Comparison of ENCODE assay signal across 15 mouse cellular contexts in the genomic region with DNA sequence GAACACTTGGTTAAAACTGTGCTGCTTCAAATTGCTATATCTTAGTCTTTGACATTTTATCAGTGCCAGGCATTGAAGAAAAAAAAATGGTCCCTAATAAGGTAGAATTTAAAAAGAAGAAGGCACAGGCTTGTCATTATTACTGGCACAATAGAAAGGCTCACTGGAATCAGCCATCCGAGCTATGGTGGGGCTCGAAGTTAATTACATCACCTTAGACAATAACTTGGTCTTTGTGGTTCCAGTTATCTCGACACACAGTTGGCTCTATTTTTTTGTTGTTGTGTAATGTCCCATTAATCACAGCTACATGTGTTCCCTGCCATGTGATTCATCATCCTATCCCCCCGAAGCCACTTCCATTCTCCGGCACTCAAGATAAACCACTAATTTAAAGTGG.
"Had no signal": no experiment of that assay in that cellular context is flagged by ENCODE, and none has a peak within 500 bp of the region (broad histone marks: within the 10 kb centered on the region; RNA-seq: fewer than 3 reads in every experiment).

No protein-coding gene starts in this region.

- H3K27me3 ChIP-seq: liver, embryonic 13.5 days; midbrain, embryonic 12.5 days; midbrain, embryonic 15.5 days; neural tube, embryonic 12.5 days; neural tube, embryonic 15.5 days had no signal

- ATAC-seq: midbrain, embryonic 15.5 days had no signal

- H3K4me3 ChIP-seq: left cerebral cortex, adult 2 months; liver, embryonic 13.5 days; midbrain, embryonic 12.5 days; midbrain, embryonic 15.5 days; neural tube, embryonic 12.5 days; neural tube, embryonic 15.5 days had no signal

- H3K4me2 ChIP-seq: liver, embryonic 13.5 days; midbrain, embryonic 12.5 days; midbrain, embryonic 15.5 days; neural tube, embryonic 12.5 days; neural tube, embryonic 15.5 days had no signal

- H3K4me1 ChIP-seq: liver, embryonic 13.5 days; midbrain, embryonic 12.5 days; midbrain, embryonic 15.5 days; neural tube, embryonic 12.5 days; neural tube, embryonic 15.5 days had no signal

- H3K27ac ChIP-seq: kidney, postnatal 0 days; left cerebral cortex, adult 2 months; liver, embryonic 13.5 days; midbrain, embryonic 12.5 days; midbrain, embryonic 15.5 days; neural tube, embryonic 12.5 days; neural tube, embryonic 15.5 days had no signal

- H3K9ac ChIP-seq: liver, embryonic 13.5 days; midbrain, embryonic 12.5 days; midbrain, embryonic 15.5 days; neural tube, embryonic 12.5 days; neural tube, embryonic 15.5 days had no signal

- H3K9me3 ChIP-seq: liver, embryonic 13.5 days; midbrain, embryonic 12.5 days; midbrain, embryonic 15.5 days; neural tube, embryonic 12.5 days; neural tube, embryonic 15.5 days had no signal

- H3K36me3 ChIP-seq: liver, embryonic 13.5 days; midbrain, embryonic 12.5 days; midbrain, embryonic 15.5 days; neural tube, embryonic 12.5 days; neural tube, embryonic 15.5 days had no signal

- DNase-seq: kidney, adult 9 months; kidney, postnatal 36 days; layer of hippocampus, postnatal 36 days; liver, embryonic 13.5 days; lung, adult 2 months; lung, postnatal 14 days; lung, postnatal 4 days; thymus, adult 18-20 months; thymus, postnatal 36 days had no signal
